Mouse (Mus musculus) macrophage (primary cell): Measurements from ENCODE around the gene Mgat5b. TPM values are rescaled to one million over a fixed set of nuclear protein-coding genes. Genes with fewer than 3 reads are reported as not detected.

Source experiments
- H3K27ac ChIP-seq: fragments of 350-480 bp; formaldehyde crosslinking; 2 replicates; pipeline ENCODE4 v1.9.0; 2021
- H3K36me3 ChIP-seq: fragments of 350-480 bp; formaldehyde crosslinking; 2 replicates; pipeline ENCODE4 v1.9.0; 2021; ENCODE audit errors: inconsistent target
- H3K4me3 ChIP-seq: fragments of 350-480 bp; formaldehyde crosslinking; 2 replicates; pipeline ENCODE4 v1.9.0; 2021; ENCODE audit errors: inconsistent target
- H3K79me2 ChIP-seq: fragments of 350-480 bp; formaldehyde crosslinking; 2 replicates; pipeline ENCODE4 v1.9.0; 2021; ENCODE audit errors: inconsistent target
- WGBS: methylation state at CpG from one replicate; pipeline ENCODE4 v1.1.7; 2026; ENCODE audit warnings: inconsistent platforms; ENCODE audit not compliant: missing documents; 5-methylcytosine and 5-hydroxymethylcytosine counted together
- polyA plus RNA-seq: library from polyadenylated mRNA; stranded (reverse); fragments of 250-400 nt; gene quantifications from 3 replicates; pipeline ENCODE4 v1.2.4, GENCODE M21; 2018; ENCODE audit warnings: inconsistent platforms

The Mgat5b gene
- polyA plus RNA-seq, 1 experiment from 2014 or later, result not detected

DNA sequence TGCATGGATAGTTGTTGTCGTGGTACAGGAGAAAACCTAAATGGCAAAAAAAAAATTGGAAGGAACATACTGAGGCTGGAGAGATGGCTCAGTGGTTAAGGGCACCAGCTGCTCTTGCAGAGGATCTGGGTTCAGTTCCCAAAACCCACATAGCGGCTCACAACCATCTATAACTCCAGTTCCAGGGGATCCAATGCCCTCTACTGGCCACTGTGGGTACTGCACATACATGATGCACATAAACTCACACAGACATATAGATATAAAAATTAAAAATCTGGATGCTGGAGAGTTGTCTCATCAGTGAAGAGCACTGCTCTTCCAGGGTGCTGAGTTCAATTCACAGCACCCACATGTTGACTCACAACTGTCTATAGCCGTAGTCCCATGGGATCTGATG, 104.9 kb downstream of the Mgat5b start:
- WGBS, result 88% methylated on average over 3 of the region's 3 CpGs
- Histone ChIP-seq H3K79me2 (no peaks in the 10 kb centered on the region), H3K4me3 (no peak overlapping the region), H3K36me3 (no peaks in the 10 kb centered on the region), H3K27ac (no peak overlapping the region)

DNA sequence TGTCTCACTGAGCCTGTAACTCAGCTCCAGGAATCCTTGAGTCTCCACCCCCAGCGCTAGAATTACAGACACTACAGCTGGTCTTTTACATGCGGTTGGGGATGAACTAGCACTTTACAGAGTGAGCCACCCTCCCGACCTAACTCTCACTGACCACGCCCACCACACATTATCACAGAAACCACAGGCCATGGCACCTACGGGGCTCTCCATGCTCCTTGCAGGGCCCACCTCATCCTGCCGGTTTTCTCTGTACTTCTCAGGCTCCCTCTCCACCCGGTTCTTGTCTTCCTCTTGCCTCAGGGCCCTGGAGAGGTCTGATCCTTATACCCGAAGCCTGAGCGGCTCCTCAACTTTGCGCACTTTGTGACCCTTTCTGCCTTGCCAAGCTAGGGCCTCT, 109.0 kb downstream of the Mgat5b start:
- no peak overlapping the region for H3K27ac ChIP-seq
- 39% methylated on average over 10 of the region's 10 CpGs for WGBS

DNA sequence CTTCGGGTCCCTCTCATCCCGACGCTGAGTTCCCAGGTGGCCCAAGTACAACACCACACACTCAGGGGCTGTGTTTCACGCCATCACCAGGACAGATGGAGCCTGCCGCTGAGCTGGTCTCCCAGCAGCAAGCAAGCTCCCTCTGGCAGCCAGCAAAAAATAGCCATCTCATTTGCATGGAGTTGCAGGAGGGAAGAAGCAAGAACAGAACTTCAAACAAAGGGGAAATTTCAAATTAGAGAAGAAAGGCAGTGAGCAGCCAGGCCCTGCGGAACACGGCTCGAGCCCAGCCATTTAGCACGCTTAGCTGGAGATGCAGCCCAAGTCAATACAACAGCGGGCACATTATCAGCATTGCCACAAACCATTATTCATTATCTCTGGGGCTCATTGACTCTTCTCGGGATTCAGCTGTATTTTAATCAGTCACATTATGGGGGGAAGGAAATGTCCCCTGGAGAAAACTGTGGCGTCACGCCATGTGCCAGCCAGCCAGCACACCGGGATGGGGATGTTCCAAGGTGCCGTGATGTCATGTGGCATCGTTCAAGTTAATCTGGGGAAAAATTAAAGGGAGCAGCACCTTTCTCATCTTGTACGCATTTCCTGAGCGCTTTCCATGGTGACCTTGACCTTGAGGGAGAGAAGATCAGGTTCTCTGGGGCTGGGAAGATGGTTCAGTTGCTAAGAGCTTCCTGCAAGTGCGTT, 110.4 kb downstream of the Mgat5b start:
- Histone ChIP-seq H3K79me2 (no peaks in the 10 kb centered on the region), H3K36me3 (no peaks in the 10 kb centered on the region), H3K27ac (no peak overlapping the region), H3K4me3 (no peak overlapping the region)
- 73% methylated on average over 19 of the region's 19 CpGs for WGBS

More for the DNA sequence above, 109.0 kb downstream of the Mgat5b start:
- H3K4me3 ChIP-seq, result no peak overlapping the region
- no peaks in the 10 kb centered on the region for H3K79me2 ChIP-seq
- H3K36me3 ChIP-seq, result no peaks in the 10 kb centered on the region

DNA sequence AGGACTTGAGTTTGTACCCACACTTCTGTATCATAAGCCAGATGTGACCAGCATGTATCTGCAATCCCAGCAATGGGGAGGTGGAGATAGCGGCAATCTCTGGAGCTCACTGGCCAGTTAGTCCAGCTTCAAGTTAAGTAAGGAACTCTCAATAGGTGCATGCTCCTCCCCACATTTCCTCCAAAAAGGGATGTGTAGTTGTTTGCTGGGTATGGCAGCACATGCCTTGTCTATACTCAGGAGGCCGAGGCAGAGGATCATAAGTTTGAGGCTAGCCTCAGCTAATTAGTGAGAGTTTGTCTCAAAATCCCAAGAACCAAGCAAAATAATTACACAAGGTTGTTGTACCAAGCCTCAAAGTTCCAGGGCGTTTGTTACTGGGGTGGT, 110.9 kb downstream of the Mgat5b start:
- no peak overlapping the region for H3K4me3 ChIP-seq
- no peaks in the 10 kb centered on the region for H3K36me3 ChIP-seq
- no peak overlapping the region for H3K27ac ChIP-seq
- no peaks in the 10 kb centered on the region for H3K79me2 ChIP-seq
- whole genome bisulfite sequencing, result 94% methylated on average over 3 of the region's 3 CpGs

DNA sequence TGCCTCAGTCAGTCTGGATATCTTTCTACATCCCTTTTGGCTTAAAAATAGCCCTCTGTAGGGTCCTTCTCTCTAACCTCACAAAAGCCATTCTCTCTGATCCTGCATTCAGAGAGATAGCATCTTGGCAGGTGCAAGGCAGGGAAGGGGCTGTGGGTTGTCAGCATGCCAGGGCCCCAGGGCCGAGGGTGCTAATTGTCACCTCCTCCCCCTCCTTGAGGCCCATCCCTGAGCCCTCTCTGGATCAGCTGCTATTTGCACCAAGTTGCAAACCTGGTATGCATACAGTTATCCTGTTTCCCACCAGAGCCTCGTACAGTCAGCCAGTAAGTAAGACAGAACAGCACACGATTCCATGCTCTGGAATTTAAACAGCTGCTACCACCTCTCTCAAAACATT, 111.4 kb downstream of the Mgat5b start:
- H3K36me3 ChIP-seq, result no peaks in the 10 kb centered on the region
- no peaks in the 10 kb centered on the region for H3K79me2 ChIP-seq
- WGBS, result 59% methylated on average over 3 of the region's 3 CpGs
- no peak overlapping the region for H3K4me3 ChIP-seq
- H3K27ac ChIP-seq, result no peak overlapping the region

DNA sequence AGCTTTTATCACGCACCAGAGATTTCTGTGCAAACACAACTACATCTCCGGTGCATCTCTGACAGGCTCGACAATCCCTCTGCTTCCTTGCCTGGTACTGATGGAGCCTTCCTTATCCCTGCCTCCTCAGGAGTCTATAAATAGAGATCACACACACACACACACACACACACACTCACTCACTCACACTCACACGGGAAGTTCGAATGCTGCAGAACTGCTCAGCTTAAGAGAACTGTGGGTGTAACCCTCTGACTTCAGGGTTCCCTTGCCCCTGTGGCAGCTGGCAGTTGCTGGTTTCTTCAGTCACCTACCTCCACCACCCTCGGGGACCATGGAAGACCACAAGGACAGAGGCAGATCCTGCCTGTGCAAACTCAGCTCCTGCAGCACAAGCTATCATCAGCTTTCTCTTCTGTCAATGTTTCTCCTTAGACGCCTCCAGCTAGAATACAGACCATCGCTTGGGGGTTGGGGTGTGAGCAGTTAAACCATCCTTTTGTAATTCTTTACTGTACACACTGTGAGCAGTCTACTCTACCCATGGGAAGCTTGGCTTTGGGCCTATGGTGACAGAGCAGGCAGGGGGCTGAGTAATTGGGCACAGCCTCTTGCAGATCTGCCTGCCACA, 111.9 kb downstream of the Mgat5b start:
- no peak overlapping the region for H3K27ac ChIP-seq
- H3K4me3 ChIP-seq, result no peak overlapping the region
- H3K36me3 ChIP-seq, result no peaks in the 10 kb centered on the region
- WGBS, result 61% methylated on average over 8 of the region's 8 CpGs
- H3K79me2 ChIP-seq, result no peaks in the 10 kb centered on the region

DNA sequence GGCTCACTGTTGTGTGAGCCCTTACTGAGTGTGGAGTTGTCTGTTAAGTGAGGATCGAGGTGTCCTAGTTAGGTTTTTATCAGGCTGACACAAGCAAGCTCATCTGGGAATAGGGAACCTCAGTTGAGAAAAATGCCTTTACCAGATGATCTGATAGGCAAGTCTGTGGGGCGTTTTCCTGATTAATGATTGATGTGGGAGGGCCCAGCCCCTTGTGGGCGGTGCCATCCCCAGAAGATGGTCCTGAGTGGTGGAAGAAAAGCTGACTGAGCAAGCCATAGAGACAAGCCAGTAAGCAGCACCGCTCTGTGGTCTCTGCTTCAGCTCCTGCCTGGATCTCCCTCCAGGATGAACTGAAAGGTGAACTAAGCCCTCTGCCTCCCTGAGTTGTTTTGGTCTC, 112.6 kb downstream of the Mgat5b start:
- H3K27ac ChIP-seq, result no peak overlapping the region
- H3K79me2 ChIP-seq, result no peaks in the 10 kb centered on the region
- 80% methylated on average over 4 of the region's 4 CpGs for WGBS
- H3K36me3 ChIP-seq, result no peaks in the 10 kb centered on the region
- H3K4me3 ChIP-seq, result no peak overlapping the region

DNA sequence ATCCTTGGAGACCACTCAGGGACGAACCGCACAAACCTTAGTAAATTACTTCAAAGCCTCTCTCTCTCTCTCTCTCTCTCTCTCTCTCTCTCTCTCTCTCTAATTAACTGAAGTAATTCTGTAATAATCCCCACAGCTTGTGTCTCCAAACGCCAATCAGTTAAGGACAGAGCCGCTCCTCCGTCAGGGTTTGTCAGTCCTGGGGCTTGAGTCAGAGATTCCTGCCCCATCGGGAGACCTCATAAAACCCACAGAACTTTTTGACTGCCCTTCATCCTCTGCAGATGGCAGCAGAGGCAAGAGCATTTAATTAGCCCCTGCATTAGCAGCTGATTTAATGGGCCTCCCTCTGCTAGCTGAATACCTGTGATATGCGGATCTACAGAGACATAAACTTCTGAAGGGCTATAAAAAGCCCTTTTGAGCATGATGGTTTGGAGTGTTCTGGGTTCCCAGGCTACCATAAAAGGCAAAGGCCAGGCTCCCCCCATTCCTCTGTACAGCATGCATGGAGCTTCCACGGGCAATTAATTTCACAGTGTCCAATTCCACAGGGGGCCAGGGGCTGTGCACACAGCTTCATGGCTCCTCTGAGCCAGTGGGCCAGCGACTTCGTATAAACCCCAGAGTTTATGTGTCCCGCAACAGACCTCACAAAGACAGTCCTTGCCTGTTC, 117.1 kb downstream of the Mgat5b start:
- no peak overlapping the region for H3K27ac ChIP-seq
- no peak overlapping the region for H3K4me3 ChIP-seq
- H3K36me3 ChIP-seq, result no peaks in the 10 kb centered on the region
- WGBS, result 83% methylated on average over 11 of the region's 11 CpGs
- H3K79me2 ChIP-seq, result no peaks in the 10 kb centered on the region

Other genes with a start within 250 kb of the Mgat5b start
- not detected in 3 replicates for gene St6galnac1, start 143.4 kb upstream of the Mgat5b start, polyA plus RNA-seq
- not detected in 3 replicates for gene Mxra7, start 90.8 kb upstream of the Mgat5b start, polyA plus RNA-seq
- gene Mettl23, start 75.6 kb upstream of the Mgat5b start, polyA plus RNA-seq, result 12.5 to 17.0 TPM (median 16.0 TPM) in 3 replicates
- gene Jmjd6, start 75.4 kb upstream of the Mgat5b start, polyA plus RNA-seq, result 19.8 to 25.1 TPM (median 21.8 TPM) in 3 replicates
- gene Mfsd11, start 66.4 kb upstream of the Mgat5b start, polyA plus RNA-seq, result 105 to 174 TPM (median 118 TPM) in 3 replicates
- gene Srsf2, start 65.8 kb upstream of the Mgat5b start, polyA plus RNA-seq, result 176 to 306 TPM (median 187 TPM) in 3 replicates
- gene Sec14l1, start 196.3 kb downstream of the Mgat5b start, polyA plus RNA-seq, result 81.5 to 112 TPM (median 87.8 TPM) in 3 replicates